Mouse (Mus musculus) duodenum, adult 2 months (tissue): ENCODE data around the gene Prss34. TPM values are rescaled to one million over a fixed set of nuclear protein-coding genes. Genes with fewer than 3 reads are reported as not detected.

Source experiments
- polyA plus RNA-seq: library from polyadenylated mRNA; depleted of rRNA; stranded (reverse); fragments of >200 nt; gene quantifications from 2 replicates; pipeline ENCODE4 v1.2.3, GENCODE M21; 2012; ENCODE audit warnings: low replicate concordance; rRNA removed

The Prss34 gene
- not detected in 2 replicates for polyA plus RNA-seq

DNA sequence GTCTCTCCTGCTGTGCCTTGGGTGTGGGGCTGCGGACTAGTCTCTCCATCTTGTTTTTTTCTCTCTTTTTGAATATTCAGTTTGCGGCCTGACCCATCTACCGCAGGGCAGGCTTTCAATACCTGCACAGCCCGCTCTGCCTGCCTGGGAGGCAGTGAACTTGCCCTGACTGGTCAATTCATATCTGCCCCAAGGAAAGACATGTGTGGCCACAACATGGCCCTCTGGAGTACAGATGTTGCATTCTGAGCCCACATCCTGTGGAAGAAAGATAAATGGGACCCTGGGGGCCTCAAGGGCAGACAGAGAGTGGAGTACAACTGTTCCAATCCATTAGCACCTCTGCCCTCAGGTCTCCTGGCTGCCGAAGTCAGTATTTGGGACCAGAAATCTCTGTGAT, at the start of gene Prss34:
Gene Prss34, plus strand, starts transcription at position 301 of the 400 bp plus-strand sequence.

DNA sequence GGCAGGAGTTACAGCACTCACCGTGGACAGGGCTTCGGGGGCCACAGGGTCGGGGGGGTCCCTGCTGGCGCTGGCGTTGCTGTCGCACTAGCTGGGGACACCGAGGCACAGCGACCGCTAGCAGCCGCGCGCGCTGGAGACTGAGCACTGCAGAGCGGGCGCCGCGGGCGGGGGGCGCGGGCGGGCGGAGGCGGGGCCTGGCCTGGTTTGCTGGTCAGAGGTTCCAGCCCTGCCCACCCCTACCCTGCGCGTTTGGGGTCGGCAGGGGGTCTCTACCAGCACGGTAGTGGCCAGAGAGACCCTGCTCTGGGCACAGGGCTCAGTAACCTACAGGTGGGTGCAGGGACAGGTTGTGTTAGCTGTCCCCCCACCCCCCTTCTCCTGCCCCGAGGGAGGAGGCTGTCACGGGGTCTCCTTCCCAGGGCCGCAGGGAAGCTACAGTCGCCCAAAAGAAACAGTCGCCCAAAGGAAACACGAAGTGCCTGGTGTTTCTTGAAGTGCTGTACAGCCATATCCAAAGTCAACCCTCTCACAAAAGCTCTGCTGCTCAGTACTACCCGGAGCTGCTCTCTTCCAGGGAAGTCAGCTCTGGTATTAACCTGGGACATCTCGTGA, 41.9 kb upstream of the Prss34 start, which contains the start of gene Baiap3:
Gene Baiap3, minus strand, starts transcription at position 225 of the 615 bp plus-strand sequence.

DNA sequence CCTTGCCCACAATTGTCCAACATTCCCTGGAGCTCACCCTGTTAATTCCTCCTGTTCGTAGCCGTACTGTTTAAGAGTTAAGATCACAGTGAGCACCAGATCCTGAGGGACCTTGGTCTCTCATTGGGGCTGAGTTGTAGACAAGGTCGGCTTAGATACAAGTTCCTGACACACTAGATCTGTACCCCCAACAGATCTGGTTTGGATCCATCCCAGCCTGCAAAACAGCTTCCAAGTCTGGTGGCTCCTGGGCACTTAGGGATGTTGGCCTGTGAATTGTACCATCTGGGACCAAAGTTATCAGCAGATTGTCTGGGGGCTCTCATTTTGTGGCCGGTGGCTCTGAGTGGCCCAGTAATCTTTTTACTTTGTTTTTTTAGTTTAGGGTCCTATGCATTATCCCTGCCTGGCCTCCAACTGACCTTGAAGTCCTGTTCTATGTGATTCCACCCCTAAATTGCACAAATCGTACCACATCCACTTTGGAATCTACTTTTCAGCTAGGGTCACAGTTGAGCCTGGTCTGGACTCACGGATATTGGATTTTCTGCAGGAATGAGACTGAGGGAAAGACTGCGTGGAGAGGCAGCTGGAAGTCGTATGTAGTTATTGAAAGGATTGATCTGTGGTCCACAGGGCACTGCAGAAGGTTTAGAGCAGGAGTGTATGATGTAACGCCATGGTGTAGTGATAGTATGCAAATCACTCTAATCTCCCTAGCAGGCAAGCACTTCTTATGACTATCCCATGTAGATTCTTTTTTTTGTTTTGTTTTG, 23.4 kb upstream of the Prss34 start, which contains the start of gene Ube2i:
Gene Ube2i, minus strand, starts transcription at position 52 of the 776 bp plus-strand sequence.

DNA sequence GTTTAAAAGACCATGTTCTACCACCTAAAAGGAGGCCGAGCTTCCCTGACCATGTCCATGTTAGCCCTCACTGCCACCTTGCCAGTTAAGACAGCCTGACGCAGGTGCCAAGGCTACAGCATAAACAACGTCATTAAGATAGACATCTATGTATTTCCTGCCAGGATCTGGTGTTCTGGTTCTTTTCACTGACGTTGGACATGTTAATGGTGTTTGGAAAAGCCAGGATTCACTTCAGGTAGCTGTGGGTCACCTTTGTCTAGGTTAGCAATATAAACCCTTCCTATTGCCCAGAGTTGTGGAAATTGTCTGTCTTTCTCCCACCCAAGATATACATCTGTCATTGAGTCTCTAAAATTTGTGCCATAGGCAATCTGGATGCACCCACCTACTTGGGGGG, 10.2 kb downstream of the Prss34 start, which contains the start of gene Prss28:
Gene Prss28, plus strand, starts transcription at position 301 of the 400 bp plus-strand sequence.

DNA sequence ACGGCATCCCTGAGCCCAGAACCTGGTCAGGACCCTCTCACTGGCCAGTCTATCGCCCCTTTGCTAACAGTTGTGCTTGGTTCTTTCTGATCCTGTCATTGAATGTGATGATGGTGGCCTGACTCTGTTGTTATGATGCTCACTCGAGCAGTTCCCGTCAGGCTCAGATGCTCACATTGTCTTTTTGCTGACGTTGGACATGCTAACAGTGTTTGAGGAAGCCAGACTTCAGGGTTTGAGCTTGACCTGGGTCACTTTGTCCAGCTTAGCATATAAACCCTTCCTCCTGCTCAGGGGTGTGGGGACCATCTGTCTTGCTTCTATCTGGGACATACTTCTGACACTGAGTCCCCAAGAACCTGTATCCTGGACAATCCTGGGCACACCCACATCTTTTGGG, 20.2 kb downstream of the Prss34 start, which contains the start of gene Prss29:
Gene Prss29, plus strand, starts transcription at position 301 of the 400 bp plus-strand sequence.

DNA sequence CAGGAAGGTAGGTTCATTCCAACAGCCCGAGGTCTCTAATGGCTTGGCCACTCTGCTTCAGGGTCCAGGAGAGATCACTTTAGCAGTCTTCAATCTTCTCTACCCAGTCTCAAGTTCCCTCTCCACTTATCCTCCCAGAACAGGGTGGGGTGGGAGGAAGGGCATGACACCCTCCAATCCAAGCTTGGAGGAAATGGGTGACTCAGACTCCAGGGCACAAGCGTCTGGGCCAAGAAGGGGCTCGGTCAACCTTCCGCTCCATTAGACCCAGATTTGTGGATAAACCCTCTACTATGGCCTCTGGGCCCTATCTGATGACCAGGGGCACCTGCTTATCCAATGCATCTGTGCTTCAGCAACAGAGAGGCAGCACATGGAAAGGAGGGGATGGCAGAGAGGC, 47.3 kb downstream of the Prss34 start, which contains the start of gene Tpsab1:
Gene Tpsab1, minus strand, starts transcription at position 101 of the 400 bp plus-strand sequence.

Other genes with a start within 250 kb of the Prss34 start
- gene Tmem204, start 214.8 kb upstream of the Prss34 start, polyA plus RNA-seq, result 14.0 and 15.0 TPM in 2 replicates
- 5.7 and 6.4 TPM in 2 replicates for gene Telo2, start 182.4 kb upstream of the Prss34 start, polyA plus RNA-seq
- 0.20 TPM in 1 of 2 replicates, not detected in the other for gene Ptx4, start 177.6 kb upstream of the Prss34 start, polyA plus RNA-seq
- 15.3 and 15.8 TPM in 2 replicates for gene Clcn7, start 165.0 kb upstream of the Prss34 start, polyA plus RNA-seq
- not detected in 2 replicates for gene Ccdc154, start 135.9 kb upstream of the Prss34 start, polyA plus RNA-seq
- 0.49 TPM in 1 of 2 replicates, not detected in the other for gene Gm38655, start 122.9 kb upstream of the Prss34 start, polyA plus RNA-seq
- 9.4 and 18.4 TPM in 2 replicates for gene BC003965, start 113.8 kb upstream of the Prss34 start, polyA plus RNA-seq
- gene Unkl, start 110.0 kb upstream of the Prss34 start, polyA plus RNA-seq, result 11.9 and 17.4 TPM in 2 replicates
- gene Gnptg, start 58.3 kb upstream of the Prss34 start, polyA plus RNA-seq, result 25.9 and 27.6 TPM in 2 replicates
- 11.0 and 13.7 TPM in 2 replicates for gene Tsr3, start 58.2 kb upstream of the Prss34 start, polyA plus RNA-seq
- 19.8 and 28.1 TPM in 2 replicates for gene Baiap3, start 42.0 kb upstream of the Prss34 start, polyA plus RNA-seq
- gene Ube2i, start 23.8 kb upstream of the Prss34 start, polyA plus RNA-seq, result 52.6 and 73.8 TPM in 2 replicates
- gene Prss28, start 10.3 kb downstream of the Prss34 start, polyA plus RNA-seq, result 0.34 TPM in 1 of 2 replicates, not detected in the other
- gene Prss29, start 20.3 kb downstream of the Prss34 start, polyA plus RNA-seq, result not detected in 2 replicates
- gene Tpsab1, start 47.2 kb downstream of the Prss34 start, polyA plus RNA-seq, result not detected in 2 replicates
- 0.74 and 2.4 TPM in 2 replicates for gene Tpsb2, start 67.9 kb downstream of the Prss34 start, polyA plus RNA-seq
- 32.4 and 59.2 TPM in 2 replicates for gene Tpsg1, start 70.9 kb downstream of the Prss34 start, polyA plus RNA-seq
- 20.3 and 29.6 TPM in 2 replicates for gene Cacna1h, start 135.4 kb downstream of the Prss34 start, polyA plus RNA-seq
- gene Tekt4, start 156.2 kb downstream of the Prss34 start, polyA plus RNA-seq, result 0.13 and 0.19 TPM in 2 replicates
- gene Sstr5, start 198.9 kb downstream of the Prss34 start, polyA plus RNA-seq, result 0.33 and 0.70 TPM in 2 replicates